Mouse (Mus musculus): ENCODE measurements around the gene Csrnp2.

The Csrnp2 gene

DNA sequence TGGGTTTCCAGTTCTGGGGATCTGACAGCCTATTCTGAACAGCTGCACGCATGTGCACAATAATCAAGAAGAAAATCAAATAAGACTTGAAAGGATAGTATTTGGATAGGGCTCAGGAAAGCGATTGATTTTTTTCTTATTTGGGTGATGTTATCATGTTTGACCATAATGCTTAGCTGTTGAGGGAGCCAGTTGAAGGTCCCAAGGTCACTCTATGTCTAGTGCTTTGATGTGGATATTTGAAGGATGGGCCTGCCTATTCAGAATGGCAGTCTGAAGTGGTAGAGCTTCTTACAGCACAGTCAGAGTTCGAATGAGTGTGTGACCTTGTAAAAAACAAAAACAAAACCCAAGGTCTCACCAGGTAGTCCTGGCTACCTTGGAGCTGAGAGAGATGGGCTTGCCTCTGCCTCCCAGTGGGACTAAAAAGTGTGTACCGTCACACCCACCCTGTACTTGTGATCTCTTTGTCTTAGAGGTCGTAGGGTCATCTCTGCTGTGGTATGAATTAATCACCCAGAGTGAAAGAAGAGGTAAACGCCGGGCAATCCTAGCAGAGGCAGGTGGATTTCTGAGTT is 21.3 kb downstream of the Csrnp2 start:
- no peak for DNase-seq (ENCODE audit: low spot score in 2 of 2)

DNA sequence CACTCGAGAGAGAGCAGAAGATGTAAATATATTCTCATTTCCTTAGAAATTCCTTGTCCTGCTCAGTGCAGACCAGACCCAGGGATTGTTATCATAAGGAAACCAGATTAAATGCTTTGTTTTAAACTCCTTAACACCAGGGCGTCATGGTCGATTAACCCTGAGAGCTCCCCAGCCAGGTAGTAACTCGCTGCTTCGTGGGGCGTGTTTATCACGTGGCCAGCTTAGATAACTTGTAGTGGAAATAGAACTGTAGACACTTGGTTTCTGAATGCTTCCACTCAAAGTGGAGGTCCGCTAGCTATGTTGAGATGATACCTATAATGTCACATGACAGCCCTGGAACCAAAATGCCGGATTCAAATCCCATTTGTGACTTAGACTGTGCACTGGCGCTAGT is 25.3 kb downstream of the Csrnp2 start:
- no peak for DNase-seq (ENCODE audit: low spot score in 2 of 2)

DNA sequence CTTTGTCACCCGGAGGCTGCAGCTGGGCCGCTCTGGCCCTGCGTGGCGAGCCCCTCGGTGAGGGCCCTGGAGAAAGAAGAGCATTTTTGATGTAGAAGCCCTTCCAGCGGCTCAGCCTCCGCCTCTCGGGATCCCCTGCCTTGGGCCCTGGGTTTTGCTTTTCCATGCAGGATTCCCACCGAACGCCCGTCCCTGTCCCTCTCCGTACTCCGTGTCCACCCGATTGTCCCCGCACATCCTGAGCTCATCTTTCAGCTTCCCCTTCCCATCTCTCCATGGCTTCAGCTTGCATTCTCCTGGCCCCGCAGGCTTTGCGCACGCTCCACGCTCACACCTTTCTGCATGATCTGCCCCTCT is 26.1 kb downstream of the Csrnp2 start:
- no peak for DNase-seq (ENCODE audit: low spot score in 2 of 2)

GRCm38 (mm10) chr15:100468295-100469188 is 26.7 kb downstream of the Csrnp2 start, which contains the start of gene Letmd1:
Gene Letmd1, plus strand, starts transcription at chr15:100469023.
- DNase-seq (ENCODE audit: low spot score in 2 of 2) = peak; percentile 78 to 92

DNA sequence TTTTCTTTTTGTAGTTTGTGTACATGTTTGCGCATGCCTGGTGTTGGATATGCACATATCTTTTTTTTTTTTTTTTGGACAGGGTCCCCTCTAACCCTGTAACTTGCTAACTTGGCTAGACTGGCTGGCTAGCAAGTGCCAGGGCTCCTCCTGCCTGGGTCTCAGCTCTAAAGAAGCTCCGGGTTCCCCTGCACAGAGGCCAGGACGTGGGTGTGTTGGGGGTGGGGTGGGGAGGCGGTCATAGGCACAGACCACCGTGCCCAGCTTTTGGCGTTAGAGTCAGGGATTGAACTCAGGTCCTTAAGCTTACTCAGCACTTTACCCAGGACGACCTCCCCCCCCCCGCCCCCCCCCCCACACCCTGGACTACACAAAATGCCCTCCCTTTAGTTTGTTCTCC is 27.6 kb downstream of the Csrnp2 start:
- DNase-seq (ENCODE audit: low spot score in 2 of 2) = no peak

GRCm38 (mm10) chr15:100465432-100465831 is 29.9 kb downstream of the Csrnp2 start:
- no peak for DNase-seq (ENCODE audit: low spot score in 2 of 2)

DNA sequence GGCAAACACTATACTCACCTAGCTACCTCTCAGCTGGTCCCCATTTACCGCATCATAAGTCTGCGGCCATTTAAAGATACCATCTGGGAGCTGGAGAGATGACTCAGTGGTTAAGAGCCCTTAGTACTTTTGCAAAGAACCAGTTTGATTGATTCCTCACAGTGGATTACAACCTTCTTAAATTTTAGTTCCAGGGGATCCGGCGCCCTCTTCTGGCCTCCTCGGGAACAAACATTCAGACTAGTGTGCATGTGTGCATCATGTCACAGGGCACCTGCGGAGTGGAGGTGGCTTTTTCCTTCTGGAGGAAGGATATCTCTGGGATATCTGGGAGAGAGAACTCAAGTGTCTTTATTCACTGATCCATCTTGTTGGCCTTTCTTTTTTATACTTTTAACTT is 31.6 kb downstream of the Csrnp2 start:
- peak; percentile 67 to 85 for DNase-seq (ENCODE audit: low spot score in 2 of 2)

- DNase-seq (ENCODE audit: low spot score in 2 of 2) = no peak
Measured at GRCm38 (mm10) chr15:100462086-100462485, 33.2 kb downstream of the Csrnp2 start.

DNA sequence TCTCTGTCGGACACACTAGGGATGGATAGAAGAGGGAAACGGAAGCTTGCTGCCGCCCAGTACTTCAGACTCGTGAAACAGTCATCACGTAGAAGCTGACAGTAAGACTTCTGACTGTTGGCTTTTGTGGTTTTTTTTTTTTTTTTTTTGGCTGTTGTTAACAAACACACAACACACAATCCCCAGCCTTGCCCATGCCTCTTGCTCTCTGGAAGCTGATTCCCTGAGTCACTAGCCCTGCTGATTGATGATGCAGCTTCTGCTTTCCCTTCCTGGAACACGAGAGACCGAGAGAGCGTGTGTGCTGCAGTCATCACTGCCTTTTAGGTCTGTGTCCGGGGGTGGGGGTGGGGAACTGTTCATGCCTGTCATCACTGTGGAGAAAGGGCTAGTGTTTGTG is 33.6 kb downstream of the Csrnp2 start:
- no peak for DNase-seq (ENCODE audit: low spot score in 2 of 2)

- DNase-seq (ENCODE audit: low spot score in 2 of 2) = peak in 1 of 2 experiments; percentile 51
Measured at GRCm38 (mm10) chr15:100460942-100461341, 34.3 kb downstream of the Csrnp2 start.

- DNase-seq (ENCODE audit: low spot score in 2 of 2) = peak; percentile 67 to 87
Measured at GRCm38 (mm10) chr15:100458055-100458454, 37.2 kb downstream of the Csrnp2 start.

- DNase-seq (ENCODE audit: low spot score in 2 of 2) = peak; percentile 75 to 94
Measured at GRCm38 (mm10) chr15:100457340-100457739, 37.9 kb downstream of the Csrnp2 start.

- no peak for DNase-seq (ENCODE audit: low spot score in 2 of 2)
Measured at GRCm38 (mm10) chr15:100456356-100456991, 38.8 kb downstream of the Csrnp2 start.

- DNase-seq (ENCODE audit: low spot score in 2 of 2) = no peak
Measured at GRCm38 (mm10) chr15:100452486-100452885, 42.8 kb downstream of the Csrnp2 start.

DNA sequence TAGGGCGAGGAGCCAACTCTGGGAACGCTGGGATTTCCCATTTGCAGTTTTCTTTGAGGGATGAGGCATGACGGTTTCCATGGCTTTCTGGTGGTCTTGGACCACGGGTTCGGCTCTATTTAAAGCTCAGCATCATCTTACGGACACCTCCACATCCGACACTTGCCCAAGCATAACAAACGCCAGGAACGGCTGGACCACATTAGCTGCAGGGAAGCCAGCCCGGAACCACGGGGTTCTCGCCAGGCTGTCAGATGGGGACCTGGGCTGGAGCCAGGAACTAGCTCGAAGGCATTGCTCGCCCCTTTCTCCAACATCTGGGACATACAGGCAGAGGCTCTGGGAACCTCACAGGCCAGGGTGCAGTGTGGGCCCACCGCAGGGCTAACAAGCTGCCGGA is 44.0 kb downstream of the Csrnp2 start:
- DNase-seq (ENCODE audit: low spot score in 2 of 2) = no peak

DNA sequence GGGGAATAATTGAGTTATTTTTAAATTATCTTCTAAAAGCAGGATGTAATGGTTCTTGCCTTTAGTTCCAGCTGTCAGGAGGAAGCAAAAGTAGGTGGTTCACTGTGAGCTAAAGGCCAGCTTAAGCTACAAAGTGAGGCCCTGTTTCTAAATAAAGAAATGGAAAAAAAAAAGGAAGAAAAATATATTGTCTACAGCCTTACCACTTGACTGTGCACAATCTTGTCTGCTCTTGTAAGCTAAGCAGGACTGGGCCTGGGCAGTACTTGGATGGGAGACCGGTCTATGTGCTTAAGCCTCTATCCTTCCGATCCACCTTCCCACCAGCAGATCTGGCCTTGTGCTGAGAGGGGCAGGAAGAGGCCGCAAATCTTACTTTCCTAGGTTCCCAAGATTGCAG is 45.8 kb downstream of the Csrnp2 start:
- DNase-seq (ENCODE audit: low spot score in 2 of 2) = no peak

DNA sequence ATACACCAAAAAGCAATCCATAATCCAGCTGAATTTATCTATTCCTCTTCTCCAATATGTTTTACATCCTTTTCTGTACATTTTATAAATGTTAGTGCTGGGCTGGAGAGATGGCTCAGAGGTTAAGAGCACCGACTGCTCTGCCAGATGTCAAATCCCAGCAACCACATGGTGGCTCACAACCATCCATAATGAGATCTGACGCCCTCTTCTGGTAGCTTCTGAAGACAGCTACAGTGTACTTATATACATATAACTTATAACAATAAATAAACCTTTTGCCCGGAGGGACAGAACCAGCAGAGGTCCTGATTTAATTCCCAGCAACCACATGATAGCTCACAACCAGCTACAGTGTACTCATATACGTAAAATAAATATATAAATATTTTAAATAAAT is 46.7 kb downstream of the Csrnp2 start:
- no peak for DNase-seq (ENCODE audit: low spot score in 2 of 2)

GRCm38 (mm10) chr15:100446887-100447286 is 48.4 kb downstream of the Csrnp2 start:
- no peak for DNase-seq (ENCODE audit: low spot score in 2 of 2)

GRCm38 (mm10) chr15:100443126-100443922 is 52.0 kb downstream of the Csrnp2 start:
- DNase-seq (ENCODE audit: low spot score in 2 of 2) = peak; percentile 80 to 86

GRCm38 (mm10) chr15:100436518-100436917 is 58.8 kb downstream of the Csrnp2 start:
- DNase-seq (ENCODE audit: low spot score in 2 of 2) = no peak

GRCm38 (mm10) chr15:100436112-100436511 is 59.2 kb downstream of the Csrnp2 start:
- DNase-seq (ENCODE audit: low spot score in 2 of 2) = no peak

DNA sequence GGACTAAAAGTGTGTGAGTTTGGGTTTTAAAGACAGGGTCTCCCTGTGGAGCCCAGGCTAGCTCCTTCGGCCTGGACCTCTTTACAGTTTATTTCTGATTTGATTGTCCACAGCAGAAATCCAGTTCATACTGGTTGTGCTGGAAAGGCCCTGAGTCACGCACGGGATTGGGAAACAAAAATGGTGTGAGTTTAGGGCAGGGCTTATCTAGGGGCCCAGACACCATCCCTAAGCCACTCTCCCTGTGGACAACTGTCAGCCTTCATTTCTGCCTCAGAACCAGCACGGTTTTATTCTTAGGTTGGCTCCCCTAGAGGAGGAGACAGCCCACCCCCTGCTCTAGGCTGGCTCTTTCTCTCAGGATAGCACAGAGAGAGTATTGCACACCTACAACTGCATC is 62.1 kb downstream of the Csrnp2 start:
- no peak for DNase-seq (ENCODE audit: low spot score in 2 of 2)

Data from spleen, postnatal 4 days (tissue).